Mouse (Mus musculus): ENCODE measurements around the gene Xcr1. TPM values are rescaled to one million over a fixed set of nuclear protein-coding genes. Genes with fewer than 3 reads are reported as not detected.

Gene Xcr1
- polyA plus RNA-seq, 1 experiment from 2014 or later: not detected

- 61% methylated on average over 2 of the region's 2 CpGs for WGBS
- H3K9ac ChIP-seq: peak overlapping the region; percentile 92; the same call in 1 of the 2 replicates
- H3K9me3 ChIP-seq: no peaks in the 10 kb centered on the region
- H3K4me2 ChIP-seq: peak overlapping the region; percentile 85
- peak overlapping the region; percentile 95 for H3K27ac ChIP-seq (replicated peaks)
- no peaks in the 10 kb centered on the region for H3K27me3 ChIP-seq (replicated peaks)
- peak overlapping the region; percentile 83 for H3K4me3 ChIP-seq
- H3K4me1 ChIP-seq: peaks cover 40% of the 10 kb centered on the region
- H3K36me3 ChIP-seq: no peaks in the 10 kb centered on the region
- ATAC-seq (ENCODE audit: extremely low read depth, insufficient number of reproducible peaks, low FRiP score, low TSS enrichment): no peak
These were observed 11.7 kb downstream of the Xcr1 start for GRCm38 (mm10) chr9:123849976-123850695.

GRCm38 (mm10) chr9:123846490-123846889 is 15.3 kb downstream of the Xcr1 start:
- no peak for ATAC-seq (ENCODE audit: extremely low read depth, insufficient number of reproducible peaks, low FRiP score, low TSS enrichment)
- no peak overlapping the region for H3K4me2 ChIP-seq
- no peaks in the 10 kb centered on the region for H3K27me3 ChIP-seq (replicated peaks)
- H3K4me3 ChIP-seq: no peak overlapping the region
- peak overlapping the region; percentile 94 for H3K27ac ChIP-seq (replicated peaks)
- 39% methylated on average over 1 of the region's 1 CpGs for WGBS
- no peaks in the 10 kb centered on the region for H3K9me3 ChIP-seq
- no peak overlapping the region for H3K9ac ChIP-seq
- peaks cover 56% of the 10 kb centered on the region for H3K4me1 ChIP-seq
- H3K36me3 ChIP-seq: peaks cover 20% of the 10 kb centered on the region

- Histone ChIP-seq H3K27me3 (replicated peaks) (no peaks in the 10 kb centered on the region), H3K36me3 (peaks cover 34% of the 10 kb centered on the region), H3K27ac (replicated peaks) (peak overlapping the region; percentile 94), H3K9ac (peak overlapping the region; percentile 47; the same call in 1 of the 2 replicates), H3K4me2 (peak overlapping the region; percentile 52), H3K4me1 (peaks cover 47% of the 10 kb centered on the region), H3K4me3 (0 out of 2 replicates have a peak overlapping the region, but pooled peaks have one; percentile 4), H3K9me3 (no peaks in the 10 kb centered on the region)
- peak; percentile 64; the same call in 1 of the 2 replicates for ATAC-seq (ENCODE audit: extremely low read depth, insufficient number of reproducible peaks, low FRiP score, low TSS enrichment)
- 13% methylated on average over 3 of the region's 3 CpGs for WGBS
These were observed 16.7 kb downstream of the Xcr1 start for GRCm38 (mm10) chr9:123845120-123845519.

- 52% methylated on average over 3 of the region's 3 CpGs for WGBS
- Histone ChIP-seq H3K9ac (peak overlapping the region; percentile 17; the same call in 1 of the 2 replicates), H3K27me3 (replicated peaks) (no peaks in the 10 kb centered on the region), H3K4me2 (peak overlapping the region; percentile 52), H3K36me3 (peaks cover 40% of the 10 kb centered on the region), H3K27ac (replicated peaks) (peak overlapping the region; percentile 94), H3K4me3 (0 out of 2 replicates have a peak overlapping the region, but pooled peaks have one; percentile 4), H3K9me3 (no peaks in the 10 kb centered on the region), H3K4me1 (peaks cover 40% of the 10 kb centered on the region)
- no peak for ATAC-seq (ENCODE audit: extremely low read depth, insufficient number of reproducible peaks, low FRiP score, low TSS enrichment)
These were observed 17.4 kb downstream of the Xcr1 start for GRCm38 (mm10) chr9:123844468-123844867.

GRCm38 (mm10) chr9:123840243-123840642 is 21.6 kb downstream of the Xcr1 start:
- Histone ChIP-seq H3K9me3 (no peaks in the 10 kb centered on the region), H3K4me1 (peaks cover 21% of the 10 kb centered on the region), H3K9ac (no peak overlapping the region), H3K36me3 (peaks cover 79% of the 10 kb centered on the region), H3K4me2 (no peak overlapping the region), H3K27ac (replicated peaks) (no peak overlapping the region), H3K4me3 (no peak overlapping the region), H3K27me3 (replicated peaks) (no peaks in the 10 kb centered on the region)
- no peak for ATAC-seq (ENCODE audit: extremely low read depth, insufficient number of reproducible peaks, low FRiP score, low TSS enrichment)
- WGBS: 86% methylated on average over 6 of the region's 6 CpGs

- Histone ChIP-seq H3K27me3 (replicated peaks) (no peaks in the 10 kb centered on the region), H3K4me3 (no peak overlapping the region), H3K9ac (no peak overlapping the region), H3K27ac (replicated peaks) (no peak overlapping the region), H3K36me3 (peaks cover 90% of the 10 kb centered on the region), H3K9me3 (no peaks in the 10 kb centered on the region), H3K4me2 (no peak overlapping the region), H3K4me1 (no peaks in the 10 kb centered on the region)
- WGBS: 73% methylated on average over 3 of the region's 3 CpGs
- ATAC-seq (ENCODE audit: extremely low read depth, insufficient number of reproducible peaks, low FRiP score, low TSS enrichment): no peak
These were observed 26.0 kb downstream of the Xcr1 start for GRCm38 (mm10) chr9:123835851-123836250.

- H3K36me3 ChIP-seq: peaks cover 90% of the 10 kb centered on the region
- H3K4me3 ChIP-seq: no peak overlapping the region
- ATAC-seq (ENCODE audit: extremely low read depth, insufficient number of reproducible peaks, low FRiP score, low TSS enrichment): no peak
- no peak overlapping the region for H3K4me2 ChIP-seq
- no peak overlapping the region for H3K27ac ChIP-seq (replicated peaks)
- H3K4me1 ChIP-seq: no peaks in the 10 kb centered on the region
- WGBS: 83% methylated on average over 4 of the region's 4 CpGs
- no peaks in the 10 kb centered on the region for H3K27me3 ChIP-seq (replicated peaks)
- no peaks in the 10 kb centered on the region for H3K9me3 ChIP-seq
- H3K9ac ChIP-seq: no peak overlapping the region
These were observed 32.9 kb downstream of the Xcr1 start for GRCm38 (mm10) chr9:123828916-123829315.

- peaks cover 95% of the 10 kb centered on the region for H3K36me3 ChIP-seq
- WGBS: 86% methylated on average over 3 of the region's 3 CpGs
These were observed 35.2 kb downstream of the Xcr1 start for GRCm38 (mm10) chr9:123826631-123827030.

GRCm38 (mm10) chr9:123818601-123819000 is 43.2 kb downstream of the Xcr1 start:
- no peak overlapping the region for H3K9ac ChIP-seq
- no peak overlapping the region for H3K27ac ChIP-seq (replicated peaks)
- ATAC-seq (ENCODE audit: extremely low read depth, insufficient number of reproducible peaks, low FRiP score, low TSS enrichment): no peak
- no peaks in the 10 kb centered on the region for H3K9me3 ChIP-seq
- no peaks in the 10 kb centered on the region for H3K27me3 ChIP-seq (replicated peaks)
- peaks cover 97% of the 10 kb centered on the region for H3K36me3 ChIP-seq
- H3K4me3 ChIP-seq: no peak overlapping the region
- no peak overlapping the region for H3K4me2 ChIP-seq
- H3K4me1 ChIP-seq: peaks cover 8% of the 10 kb centered on the region
- 90% methylated on average over 2 of the region's 2 CpGs for WGBS

More at GRCm38 (mm10) chr9:123826631-123827030, 35.2 kb downstream of the Xcr1 start:
- Histone ChIP-seq H3K27me3 (replicated peaks) (no peaks in the 10 kb centered on the region), H3K4me2 (no peak overlapping the region), H3K9ac (no peak overlapping the region), H3K4me3 (no peak overlapping the region), H3K4me1 (no peaks in the 10 kb centered on the region), H3K27ac (replicated peaks) (no peak overlapping the region), H3K9me3 (no peaks in the 10 kb centered on the region)
- ATAC-seq (ENCODE audit: extremely low read depth, insufficient number of reproducible peaks, low FRiP score, low TSS enrichment): no peak

- ATAC-seq (ENCODE audit: extremely low read depth, insufficient number of reproducible peaks, low FRiP score, low TSS enrichment): no peak
- no peaks in the 10 kb centered on the region for H3K9me3 ChIP-seq
- 70% methylated on average over 1 of the region's 1 CpGs for WGBS
These were observed 45.8 kb downstream of the Xcr1 start for GRCm38 (mm10) chr9:123815996-123816395.

GRCm38 (mm10) chr9:123815444-123815843 is 46.4 kb downstream of the Xcr1 start:
- no peak for ATAC-seq (ENCODE audit: extremely low read depth, insufficient number of reproducible peaks, low FRiP score, low TSS enrichment)
- Histone ChIP-seq H3K4me2 (no peak overlapping the region), H3K27ac (replicated peaks) (no peak overlapping the region), H3K9me3 (no peaks in the 10 kb centered on the region), H3K4me1 (peaks cover 8% of the 10 kb centered on the region), H3K36me3 (peaks cover 97% of the 10 kb centered on the region), H3K27me3 (replicated peaks) (no peaks in the 10 kb centered on the region), H3K9ac (no peak overlapping the region), H3K4me3 (no peak overlapping the region)
- WGBS: 75% methylated on average over 3 of the region's 3 CpGs

More at GRCm38 (mm10) chr9:123815996-123816395, 45.8 kb downstream of the Xcr1 start:
- Histone ChIP-seq H3K4me3 (no peak overlapping the region), H3K36me3 (peaks cover 97% of the 10 kb centered on the region), H3K4me1 (peaks cover 8% of the 10 kb centered on the region), H3K4me2 (no peak overlapping the region), H3K27ac (replicated peaks) (no peak overlapping the region), H3K27me3 (replicated peaks) (no peaks in the 10 kb centered on the region), H3K9ac (no peak overlapping the region)

- no peak overlapping the region for H3K9ac ChIP-seq
- H3K4me2 ChIP-seq: no peak overlapping the region
- H3K36me3 ChIP-seq: peaks cover 98% of the 10 kb centered on the region
- ATAC-seq (ENCODE audit: extremely low read depth, insufficient number of reproducible peaks, low FRiP score, low TSS enrichment): no peak
- H3K9me3 ChIP-seq: no peaks in the 10 kb centered on the region
- H3K27me3 ChIP-seq (replicated peaks): no peaks in the 10 kb centered on the region
- WGBS: 58% methylated on average over 4 of the region's 4 CpGs
- H3K4me3 ChIP-seq: no peak overlapping the region
- no peak overlapping the region for H3K27ac ChIP-seq (replicated peaks)
- peaks cover 8% of the 10 kb centered on the region for H3K4me1 ChIP-seq
These were observed 47.0 kb downstream of the Xcr1 start for GRCm38 (mm10) chr9:123814821-123815220.

Measured in heart, embryonic 13.5 days (tissue).